Mouse (Mus musculus): ENCODE data around the gene Fam32a.

- no peak for TF ChIP-seq POLR2A (IDR thresholded peaks at IDR 0.05; ENCODE audit: borderline replicate concordance, control insufficient read depth, low read depth, low read length)
- no peak for TF ChIP-seq CTCF (IDR thresholded peaks at IDR 0.05; ENCODE audit: control insufficient read depth, insufficient read depth, low read length)
Observed at GRCm38 (mm10) chr8:72266671-72267070, 47.1 kb downstream of the Fam32a start.

All from bone marrow, adult 2 months (tissue).